Mouse (Mus musculus) spleen, adult 12 weeks (tissue): ENCODE results near the gene Tiam1.
"Not testable (repeated sequence)": the region's sequence is repeated elsewhere in the genome, so short reads cannot be mapped to it uniquely, and the experiment has no call there.

Experiments
- DNase-seq: peaks from one replicate; pipeline ENCODE4 v3.0.0; 2022; ENCODE audit warnings: low spot score

The Tiam1 gene

DNA sequence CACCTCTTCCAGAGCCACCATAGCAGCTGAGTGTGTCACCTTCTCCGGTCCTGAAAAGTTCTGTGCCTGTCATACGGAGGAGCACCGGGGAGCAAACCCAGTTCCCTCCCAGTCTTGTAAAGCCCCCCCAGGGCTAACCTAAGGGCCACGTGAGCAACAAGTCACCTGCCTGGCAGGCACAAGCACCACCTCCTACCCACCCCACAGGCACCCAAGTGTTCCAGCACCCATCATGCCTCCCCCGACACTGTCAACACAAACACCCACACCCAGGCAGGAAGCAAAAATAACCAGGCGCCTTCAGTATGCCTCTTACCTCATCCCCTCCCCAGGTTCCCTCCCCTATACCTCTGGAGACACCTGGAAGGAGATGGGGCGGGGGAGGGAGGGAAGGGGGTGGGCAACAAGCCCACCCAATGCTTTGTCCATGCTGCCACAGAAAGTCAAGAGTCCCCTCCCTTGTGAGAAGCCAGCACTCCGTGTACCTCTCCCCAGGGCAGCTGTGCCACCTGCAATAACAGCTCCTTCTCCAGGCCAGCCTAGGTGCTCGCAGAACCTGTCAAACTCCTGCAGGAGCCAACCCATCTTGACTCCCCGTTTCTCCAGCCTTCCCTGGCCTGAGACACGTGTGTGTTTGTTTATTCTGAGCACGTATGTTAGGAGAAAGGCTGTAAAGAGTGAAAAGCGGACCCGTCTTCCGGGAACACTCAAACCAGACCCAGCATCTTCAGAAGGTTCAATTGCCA is 38.7 kb downstream of the Tiam1 start:
- DNase-seq = no peak

DNA sequence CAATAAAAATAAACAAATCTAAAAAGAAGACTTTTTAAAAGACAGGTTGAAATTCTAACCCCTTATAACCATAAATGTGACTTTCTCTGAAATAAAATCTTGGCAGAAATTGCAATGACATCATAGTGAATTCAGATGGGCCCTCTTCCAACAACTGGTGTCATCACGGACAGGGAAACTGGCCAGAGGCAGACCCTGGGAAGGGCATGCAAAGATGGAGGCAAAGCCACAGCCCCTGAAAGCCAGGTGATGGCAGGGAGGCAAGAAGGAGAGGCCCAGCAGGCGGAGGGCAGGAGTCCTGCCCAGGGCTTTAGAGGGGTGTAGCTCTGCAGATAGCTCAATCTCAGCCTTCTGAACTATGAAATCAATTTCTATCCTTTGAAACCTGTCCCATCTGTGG is 39.8 kb downstream of the Tiam1 start:
- no peak for DNase-seq

DNA sequence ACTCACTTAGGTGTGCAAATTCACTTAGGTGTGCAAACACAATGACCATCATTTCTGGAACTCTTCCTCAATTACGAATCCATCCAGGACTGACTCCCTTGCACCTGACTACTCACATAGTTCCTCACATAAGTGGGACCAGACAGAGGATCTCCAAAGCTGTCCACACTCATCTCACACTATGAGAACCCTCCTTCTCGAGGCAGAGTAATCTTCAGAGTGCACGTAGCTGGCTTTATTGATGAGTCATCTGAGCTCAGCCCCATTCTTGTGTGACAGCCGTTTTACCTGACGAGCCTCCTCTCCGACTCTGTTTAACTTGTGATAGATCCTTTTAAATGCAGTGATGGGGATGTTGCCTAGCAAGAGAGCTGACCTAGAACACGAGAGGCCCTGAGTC is 41.0 kb downstream of the Tiam1 start:
- DNase-seq = no peak

DNA sequence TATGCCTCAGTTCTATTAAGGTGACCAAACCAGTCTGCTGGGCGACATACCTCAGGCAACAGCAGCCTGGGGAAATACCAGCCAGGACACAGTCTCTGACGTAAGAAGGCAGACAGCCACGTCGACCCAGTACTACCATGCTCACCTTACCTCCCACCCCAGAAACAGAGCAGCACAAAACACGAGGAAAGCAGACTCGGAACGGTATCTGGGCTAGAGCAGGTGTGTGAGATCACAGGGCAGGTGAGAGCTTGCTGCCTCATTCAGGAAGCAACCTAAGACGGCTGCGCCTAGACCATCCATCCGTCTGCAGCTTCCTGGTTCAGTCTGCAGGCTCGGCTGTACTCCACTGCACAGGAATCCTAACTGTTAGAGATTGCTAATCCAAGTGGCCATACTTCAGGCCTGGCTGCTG is 45.4 kb downstream of the Tiam1 start:
- DNase-seq = no peak

DNA sequence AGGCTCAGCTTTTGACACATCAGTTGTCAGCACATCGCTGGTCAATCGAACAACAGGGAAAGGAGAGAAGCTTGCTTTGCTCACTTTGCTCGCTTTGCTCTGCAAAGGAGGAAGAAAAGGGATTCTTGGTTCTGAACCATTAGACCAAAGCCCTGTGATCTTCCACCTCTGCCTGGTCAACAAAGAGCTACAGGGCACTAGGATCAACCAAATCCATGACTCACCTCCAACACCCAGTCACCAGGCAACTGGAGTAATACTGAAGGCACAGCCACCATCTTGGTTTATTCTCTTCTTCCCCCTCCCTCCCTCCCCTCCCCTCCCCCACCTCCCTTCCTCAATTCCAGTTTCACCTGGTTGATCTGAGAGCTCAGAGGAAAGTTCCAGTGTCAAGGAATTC is 45.8 kb downstream of the Tiam1 start:
- no peak for DNase-seq

DNA sequence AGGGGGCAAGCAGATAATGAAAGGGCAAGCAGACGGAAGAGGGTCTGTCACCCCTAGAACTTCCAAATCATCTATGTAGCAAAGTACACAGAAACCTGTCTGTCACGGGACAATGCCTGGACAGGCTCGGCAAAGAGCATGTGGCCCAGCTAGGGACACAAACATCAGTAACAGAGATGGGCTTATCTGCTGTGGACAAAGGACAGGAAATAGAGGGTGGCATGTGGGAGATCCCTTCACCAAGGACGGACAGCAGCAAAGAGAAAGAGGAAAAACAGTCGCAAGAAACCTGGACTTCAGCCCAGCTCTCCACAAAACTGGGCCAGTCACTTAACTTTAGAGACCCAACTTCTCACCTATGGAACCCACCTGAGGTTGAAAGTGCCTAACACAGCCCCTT is 47.6 kb downstream of the Tiam1 start:
- DNase-seq = no peak

DNA sequence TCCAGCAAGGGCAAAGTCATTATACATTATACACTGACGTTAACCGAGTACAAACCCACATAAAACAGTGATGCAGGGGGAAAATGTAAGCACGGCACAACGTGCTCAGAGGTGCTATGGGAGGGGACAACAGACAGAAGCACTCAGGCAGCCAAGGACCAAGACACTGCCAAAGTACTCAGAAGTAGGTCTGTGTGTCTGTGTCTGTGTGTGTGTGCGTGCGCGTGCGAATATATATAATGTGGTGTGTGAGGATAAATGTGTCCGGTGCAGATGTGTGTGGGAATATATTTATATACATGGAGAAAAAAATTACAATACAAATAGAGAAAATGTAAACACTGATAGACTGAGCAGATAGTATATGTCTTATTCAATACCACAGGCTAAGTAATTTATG is 50.6 kb downstream of the Tiam1 start:
- DNase-seq = no peak

DNA sequence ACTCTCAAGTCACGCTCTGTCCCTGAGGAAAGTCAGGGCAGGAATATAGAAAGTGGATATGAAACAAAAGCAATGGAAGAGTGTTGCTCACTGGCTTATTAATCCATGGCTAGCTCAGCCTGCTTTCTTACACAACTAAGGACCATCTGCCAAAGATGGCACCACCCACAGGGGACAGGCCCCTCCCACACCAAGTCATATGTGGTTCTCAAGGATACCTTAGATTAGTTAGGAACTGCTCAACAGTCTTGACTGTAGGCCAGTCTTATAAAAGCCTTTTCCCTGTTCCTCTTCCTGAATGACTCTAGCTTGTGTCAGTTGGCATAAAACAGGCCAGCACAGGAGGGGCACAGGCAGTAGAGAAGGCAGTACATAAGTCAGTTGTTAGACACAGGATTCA is 51.7 kb downstream of the Tiam1 start:
- no peak for DNase-seq

DNA sequence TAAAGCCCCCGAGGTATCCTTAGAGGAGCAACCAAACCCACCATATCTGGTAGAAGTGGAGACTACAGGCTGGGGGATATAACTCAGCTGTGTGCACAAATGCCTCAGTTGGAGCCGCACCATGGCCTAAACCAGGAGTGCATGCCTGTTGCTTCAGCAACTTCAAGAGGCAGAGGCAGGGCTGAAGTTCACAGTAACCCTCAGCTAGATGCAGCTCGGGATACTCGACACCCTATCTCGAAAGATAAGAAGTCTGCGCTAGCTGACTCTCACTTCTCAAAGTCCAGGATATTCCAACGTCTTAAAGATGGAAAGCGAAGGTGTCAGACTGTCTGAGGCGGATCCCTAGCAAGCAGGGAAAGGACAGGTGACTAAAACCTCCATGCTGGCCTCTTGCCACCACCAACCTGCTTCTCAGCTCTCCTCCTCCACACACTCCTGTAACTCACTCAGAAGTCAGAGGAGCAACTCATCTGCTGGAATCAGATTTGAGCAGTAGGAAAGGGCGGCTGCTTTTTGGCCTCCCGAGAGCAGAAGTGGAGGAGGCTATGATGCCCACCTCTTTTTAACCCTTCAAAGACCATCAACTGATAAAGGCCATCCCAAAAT is 52.4 kb downstream of the Tiam1 start:
- no peak for DNase-seq

DNA sequence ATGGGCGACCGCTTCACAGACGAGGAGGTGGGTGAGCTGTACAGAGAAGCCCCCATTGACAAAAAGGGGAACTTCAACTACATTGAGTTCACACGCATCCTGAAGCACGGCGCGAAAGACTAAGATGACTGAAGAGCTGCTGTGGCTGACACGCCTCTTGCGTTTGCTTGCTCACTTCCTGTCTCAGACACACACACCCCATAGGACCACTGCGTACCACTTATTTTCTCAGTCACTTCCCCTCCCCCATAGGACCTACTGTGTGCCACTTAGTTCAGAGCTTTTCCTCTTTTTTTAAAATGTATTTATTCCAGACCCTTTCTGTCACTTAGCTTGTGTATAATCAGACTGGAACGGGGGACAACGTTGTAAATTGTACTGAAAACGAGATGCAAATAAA is 53.2 kb downstream of the Tiam1 start:
- no peak for DNase-seq

DNA sequence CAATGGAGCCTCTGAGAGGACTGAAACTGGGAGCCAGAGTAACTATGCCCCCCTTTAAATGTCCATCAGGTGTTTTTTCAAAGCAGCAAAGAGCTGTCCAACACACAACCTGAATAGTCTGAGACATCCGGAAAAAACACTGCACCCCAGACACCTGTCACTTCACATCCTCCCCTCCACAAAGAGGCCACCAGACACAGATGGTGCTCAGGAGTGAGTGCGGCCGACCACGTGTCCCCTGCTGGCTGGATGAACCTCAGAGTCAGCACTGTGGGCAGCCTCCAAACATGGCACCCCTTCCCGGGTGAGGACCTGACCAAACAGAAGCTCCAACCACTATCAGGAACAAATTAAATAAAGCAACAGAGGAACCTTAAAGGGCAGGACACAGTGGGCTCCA is 56.3 kb downstream of the Tiam1 start:
- DNase-seq = no peak

DNA sequence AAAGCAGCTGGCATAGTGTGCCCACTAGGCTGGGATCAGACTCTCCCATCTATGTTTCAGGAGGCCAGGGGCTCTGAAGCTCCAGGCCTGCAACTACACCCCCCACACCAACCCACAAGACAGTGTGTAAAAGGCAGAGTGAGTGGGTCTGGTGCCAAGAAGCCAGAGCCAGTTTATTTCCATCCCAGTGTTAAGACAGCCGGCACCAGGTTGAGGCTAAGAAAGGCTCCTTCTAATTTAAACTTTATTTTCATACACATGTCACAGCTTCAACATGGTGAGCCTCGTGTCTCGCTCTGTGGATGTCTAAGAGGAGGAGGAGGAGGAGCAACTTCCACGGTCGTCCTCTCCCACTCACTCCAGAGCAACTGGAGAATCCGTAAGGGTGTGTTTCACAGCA is 57.5 kb downstream of the Tiam1 start:
- no peak for DNase-seq

DNA sequence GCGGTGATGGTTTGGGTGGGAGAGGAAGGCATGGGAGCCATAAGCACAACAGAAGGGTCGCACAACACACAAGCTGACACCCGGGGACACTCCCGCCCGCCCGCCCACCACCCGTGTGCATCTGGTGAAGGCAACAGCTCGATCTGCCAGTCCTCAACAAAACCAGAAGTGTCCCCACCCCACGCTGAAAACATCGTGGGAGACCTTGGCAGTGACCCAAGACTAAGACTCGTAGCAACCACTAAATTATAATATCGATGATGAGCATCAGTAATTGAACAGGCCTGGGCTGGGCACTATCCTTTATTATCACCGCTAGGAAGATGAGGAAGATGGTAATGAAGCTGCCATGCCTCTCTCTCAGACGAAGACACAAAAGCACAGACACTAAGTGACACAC is 58.0 kb downstream of the Tiam1 start:
- DNase-seq = no peak

DNA sequence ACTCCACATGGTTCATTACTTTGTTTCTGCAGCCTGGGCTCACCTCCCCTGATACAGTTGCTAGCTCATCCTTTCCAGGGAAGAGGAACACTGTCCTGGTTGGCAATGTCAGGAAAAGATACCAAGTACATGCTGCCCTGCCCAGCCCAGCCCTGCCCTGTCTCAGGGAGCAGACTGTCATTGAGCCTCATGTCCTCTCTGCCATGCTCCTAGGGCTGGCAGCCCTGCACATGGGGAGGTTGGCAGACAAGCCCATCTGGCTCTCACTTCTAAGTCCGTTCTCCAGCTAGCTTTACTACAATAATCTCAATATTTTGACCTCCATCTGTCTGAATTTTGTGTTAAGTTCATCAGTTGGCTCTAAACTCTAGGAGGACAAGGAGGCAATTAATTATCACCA is 62.4 kb downstream of the Tiam1 start:
- DNase-seq = no peak

DNA sequence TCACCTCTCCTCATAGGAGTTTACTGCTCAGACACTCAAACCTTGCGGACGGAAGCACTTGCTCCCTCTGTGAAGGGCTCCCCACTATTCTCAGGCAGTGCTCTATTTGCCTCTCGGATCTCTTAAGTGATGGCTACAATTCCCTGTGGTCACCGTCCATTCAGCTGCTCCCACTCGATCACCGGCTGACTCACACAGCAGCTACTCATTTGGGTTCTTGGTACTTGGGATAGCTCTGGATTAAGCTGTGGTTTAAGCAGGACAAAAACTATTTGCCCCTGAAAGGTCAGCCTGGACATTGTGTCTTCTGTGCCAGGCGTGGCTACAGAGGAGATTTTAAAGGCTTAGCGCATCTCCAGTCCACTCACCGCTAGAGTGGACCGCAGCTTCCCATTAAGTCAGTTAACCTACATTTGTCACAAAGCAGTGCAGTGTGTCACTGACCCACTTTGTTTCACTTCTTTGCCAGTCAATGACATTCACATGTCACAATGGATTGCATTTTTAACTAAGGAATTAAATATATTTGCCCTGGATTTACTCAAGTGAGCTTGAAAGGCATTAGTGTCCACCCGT is 64.7 kb downstream of the Tiam1 start:
- DNase-seq = no peak

DNA sequence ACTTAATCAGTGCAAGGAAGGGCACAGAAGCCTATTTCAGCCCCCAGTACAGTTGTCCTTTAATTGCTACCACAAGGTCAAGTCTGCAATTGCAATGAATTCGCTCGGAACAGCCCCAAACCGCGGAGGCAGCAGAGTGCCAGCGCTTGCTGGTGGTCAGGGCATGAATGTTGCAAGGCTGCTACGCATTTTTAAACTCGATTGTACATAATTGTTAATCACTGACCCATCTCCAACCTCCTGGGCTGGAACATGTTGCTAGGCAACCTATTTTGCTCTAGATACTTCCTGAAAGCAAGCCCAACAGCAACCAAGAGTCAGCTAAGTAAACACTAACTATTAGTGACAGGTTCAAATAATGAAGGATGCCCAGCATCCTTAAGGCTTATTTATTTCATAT is 70.1 kb downstream of the Tiam1 start:
- DNase-seq = no peak

DNA sequence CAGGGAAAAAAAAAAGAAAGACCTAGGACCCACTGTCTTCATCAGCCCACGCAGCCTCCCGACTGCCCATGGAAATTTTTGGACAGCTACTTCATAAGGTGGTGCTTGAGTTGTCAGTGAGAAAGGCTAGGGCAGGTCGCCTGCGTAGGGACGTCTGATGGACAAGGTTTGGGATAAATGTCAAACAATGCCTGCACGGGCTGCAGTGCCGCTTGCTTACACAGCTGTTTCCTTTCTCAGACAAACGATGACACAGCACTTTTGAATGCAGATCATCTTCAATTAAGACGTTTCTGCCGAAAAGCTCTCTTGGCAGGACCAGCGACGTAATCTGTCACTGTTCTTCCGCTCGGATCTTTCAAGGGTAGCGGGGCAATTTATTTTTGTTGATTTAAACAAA is 70.9 kb downstream of the Tiam1 start:
- DNase-seq = no peak

DNA sequence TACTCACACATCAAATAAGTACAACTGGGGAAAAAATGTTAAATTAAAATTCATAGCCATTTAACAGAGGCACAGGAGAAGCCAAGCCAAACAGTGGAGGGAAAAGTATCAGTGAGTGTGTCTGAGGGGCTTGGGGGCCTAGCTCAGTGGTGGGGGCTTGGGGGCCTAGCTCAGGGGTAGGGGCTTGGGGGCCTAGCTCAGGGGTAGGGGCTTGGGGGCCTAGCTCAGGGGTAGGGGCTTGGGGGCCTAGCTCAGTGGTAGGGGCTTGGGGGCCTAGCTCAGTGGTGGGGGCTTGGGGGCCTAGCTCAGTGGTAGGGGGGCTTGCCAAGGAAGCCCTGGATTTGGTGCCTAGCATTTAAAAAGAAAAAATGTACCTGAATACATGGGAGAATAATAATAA is 72.4 kb downstream of the Tiam1 start:
- DNase-seq = not testable (repeated sequence)

DNA sequence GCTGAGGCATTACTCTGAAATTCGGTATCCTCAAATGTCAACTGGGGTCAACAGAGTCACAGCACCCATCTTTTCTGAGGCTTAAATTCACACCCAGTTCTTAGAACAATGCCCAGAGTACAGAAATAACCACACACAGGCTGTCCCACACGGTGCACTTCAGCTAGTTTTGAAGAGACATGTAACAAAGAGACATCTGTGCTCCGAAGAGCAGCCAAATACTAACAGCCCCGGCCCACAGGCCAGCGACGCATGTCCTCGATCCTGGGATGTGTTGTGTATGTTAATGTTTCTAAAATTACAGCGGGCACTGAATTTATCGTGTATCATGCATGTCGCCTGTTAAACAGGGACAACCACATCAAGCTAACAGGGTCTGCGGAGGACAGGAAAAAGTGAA is 73.5 kb downstream of the Tiam1 start:
- no peak for DNase-seq

DNA sequence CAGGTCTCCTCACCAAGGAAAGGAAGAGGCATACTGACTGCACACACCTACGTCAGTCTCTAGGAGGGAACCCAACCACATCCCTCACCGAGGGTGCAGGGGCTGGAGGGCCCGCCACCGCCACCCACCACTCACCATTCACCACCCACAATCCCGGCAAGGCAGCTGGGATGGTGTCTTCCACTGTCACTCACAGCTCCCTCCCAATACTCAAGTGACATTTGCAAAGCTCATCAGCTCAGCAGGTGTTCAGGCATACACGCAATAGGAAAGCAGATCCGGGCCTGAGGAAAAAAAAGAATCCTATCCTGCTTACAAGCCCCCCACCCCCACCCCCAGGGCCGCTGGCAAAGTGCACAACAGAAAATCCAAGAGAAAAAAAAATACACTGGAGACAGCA is 74.4 kb downstream of the Tiam1 start:
- no peak for DNase-seq

DNA sequence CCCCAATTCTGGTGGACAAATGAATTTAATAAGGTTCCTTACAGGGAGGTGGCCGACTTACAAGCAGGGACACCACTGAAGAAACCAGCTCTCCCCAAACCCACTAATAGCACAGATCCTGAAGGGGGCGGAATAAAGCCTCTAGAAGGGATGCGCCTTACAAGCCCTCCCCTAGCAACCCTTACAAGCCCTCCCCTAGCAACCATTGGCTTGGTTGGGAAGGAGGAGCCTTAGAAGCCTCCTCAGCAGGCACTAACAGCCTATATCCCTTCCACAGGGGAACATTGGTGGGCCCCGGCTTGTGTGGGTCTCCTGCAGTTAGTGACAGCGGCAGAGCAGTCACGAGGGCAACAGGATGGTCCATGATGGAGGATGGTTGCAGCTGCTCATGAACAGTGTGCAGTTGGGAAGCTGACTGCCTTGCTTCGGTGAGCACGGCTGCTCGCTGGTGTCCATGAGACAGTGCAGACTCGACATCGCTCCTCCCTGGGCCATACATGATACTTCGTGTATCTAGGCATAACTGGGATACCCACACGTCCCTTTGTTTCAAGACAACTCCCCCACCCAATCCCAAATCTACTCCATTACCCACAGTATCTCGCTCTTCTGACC is 90.6 kb downstream of the Tiam1 start:
- no peak for DNase-seq

DNA sequence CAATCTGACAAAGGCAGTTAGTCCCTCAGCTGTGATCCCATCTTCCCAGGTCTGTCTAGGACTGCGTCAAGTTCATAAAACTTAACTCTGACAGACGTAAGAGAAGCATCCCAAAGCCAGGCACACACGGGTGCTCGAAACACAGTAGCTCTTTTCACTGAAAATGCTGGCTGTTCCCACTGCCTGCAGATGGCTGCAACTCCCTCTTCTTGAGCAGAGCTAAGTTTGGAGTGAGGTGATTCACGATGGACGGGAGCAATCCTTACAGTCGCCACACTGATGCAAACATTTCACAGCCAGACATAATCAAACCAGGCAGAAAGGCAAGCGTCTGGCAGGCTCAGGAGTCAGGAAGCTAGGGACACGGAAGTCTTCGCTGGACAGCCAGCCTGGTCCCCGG is 91.2 kb downstream of the Tiam1 start:
- no peak for DNase-seq

DNA sequence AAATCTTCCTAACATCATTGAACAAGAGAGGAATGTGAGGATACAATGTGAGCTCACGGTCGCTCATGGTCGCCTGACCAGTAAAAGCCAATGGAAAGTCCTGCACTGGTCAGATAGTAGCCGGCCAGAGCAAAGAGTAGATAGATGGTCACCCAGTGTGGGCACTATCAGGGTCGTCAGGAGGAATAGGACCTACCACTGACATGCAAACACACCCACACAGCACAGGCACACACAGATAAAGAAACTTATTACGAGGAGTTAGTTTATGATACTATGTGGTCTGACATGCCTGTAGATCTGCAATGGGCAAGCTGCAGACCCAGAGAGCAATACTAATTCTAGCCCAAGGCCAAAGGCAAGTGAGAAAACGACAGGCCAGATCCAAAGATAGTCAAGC is 92.5 kb downstream of the Tiam1 start:
- DNase-seq = no peak
